Mouse (Mus musculus) hindbrain, embryonic 15.5 days (tissue): ENCODE data around the gene Rnf39. TPM values are rescaled to one million over a fixed set of nuclear protein-coding genes. Genes with fewer than 3 reads are reported as not detected.

Experiments used
- ATAC-seq: fragments of 200-750 bp; cut with Nextera tagmentation; 2 replicates; pipeline ENCODE4 v1.8.0; 2017; ENCODE audit warnings: low read depth, moderate number of reproducible peaks, moderate TSS enrichment; ENCODE audit not compliant: low FRiP score
- H3K27ac ChIP-seq: fragments of 300-500 bp; sonication (generic); replicated peaks from 2 replicates; pipeline ENCODE4 v1.5.1; 2015; ENCODE audit warnings: mild to moderate bottlenecking, inconsistent platforms
- H3K27me3 ChIP-seq: fragments of 300-500 bp; sonication (generic); 2 replicates; pipeline ENCODE4 v1.6.1; 2015; ENCODE audit warnings: control low read depth, inconsistent platforms
- H3K36me3 ChIP-seq: fragments of 300-500 bp; sonication (generic); 2 replicates; pipeline ENCODE4 v1.6.1; 2015; ENCODE audit warnings: control low read depth, inconsistent platforms
- H3K4me1 ChIP-seq: fragments of 300-500 bp; sonication (generic); replicated peaks from 2 replicates; pipeline ENCODE4 v1.6.1; 2015; ENCODE audit warnings: control low read depth, inconsistent platforms
- H3K4me2 ChIP-seq: fragments of 300-500 bp; sonication (generic); 2 replicates; pipeline ENCODE4 v1.6.1; 2015; ENCODE audit warnings: moderate library complexity, mild to moderate bottlenecking, inconsistent platforms
- H3K4me3 ChIP-seq: fragments of 300-500 bp; sonication (generic); 2 replicates; pipeline ENCODE4 v1.5.1; 2015; ENCODE audit warnings: mild to moderate bottlenecking, inconsistent platforms
- H3K9ac ChIP-seq: fragments of 300-500 bp; sonication (generic); 2 replicates; pipeline ENCODE4 v1.6.1; 2015; ENCODE audit warnings: inconsistent platforms
- H3K9me3 ChIP-seq: fragments of 300-500 bp; sonication (generic); 2 replicates; pipeline ENCODE4 v1.6.1; 2016; ENCODE audit warnings: control low read depth, inconsistent platforms
- WGBS: fragments of 180-500 bp; shearing (Covaris S2); methylation state at CpG from one replicate; pipeline ENCODE4 v1.1.7; 2015; 5-methylcytosine and 5-hydroxymethylcytosine counted together
- polyA plus RNA-seq: library from polyadenylated mRNA; unstranded; fragments of >200 nt; fragmentation: Nextera tagmentation; extraction: Ambion mirVana; gene quantifications from 2 replicates; pipeline ENCODE4 v1.2.1, GENCODE M21; 2015

The Rnf39 gene
- polyA plus RNA-seq = 1.5 and 1.7 TPM in 2 replicates

GRCm38 (mm10) chr17:36942791-36943471, at the start of gene Rnf39:
Rnf39 (plus strand) TSS chr17:36942918.
- peaks cover 32% of the 10 kb centered on the region for H3K4me1 ChIP-seq

DNA sequence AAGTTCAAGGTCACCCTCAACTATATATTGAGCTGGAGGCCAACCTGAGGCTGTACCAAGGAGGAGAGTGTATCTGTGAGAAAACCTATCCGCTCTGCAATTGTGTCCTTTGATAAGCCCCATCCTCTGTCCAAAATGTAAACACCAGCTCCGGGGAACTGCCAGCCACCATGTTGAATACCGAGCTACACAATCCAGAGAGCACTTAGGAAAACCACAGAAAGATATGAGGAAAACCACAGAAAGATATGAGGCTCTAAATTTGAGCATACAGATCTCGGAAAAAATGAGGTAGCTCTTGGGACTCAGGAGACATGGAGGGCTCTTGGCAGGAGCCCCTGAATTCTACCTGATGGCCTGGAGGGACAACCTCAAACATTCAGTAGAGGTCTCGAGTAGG, 49.3 kb upstream of the Rnf39 start:
- Histone ChIP-seq H3K4me2 (no peak overlapping the region), H3K4me3 (no peak overlapping the region), H3K9me3 (no peaks in the 10 kb centered on the region), H3K9ac (no peak overlapping the region), H3K36me3 (no peaks in the 10 kb centered on the region), H3K27ac (no peak overlapping the region), H3K27me3 (no peaks in the 10 kb centered on the region), H3K4me1 (no peaks in the 10 kb centered on the region)
- no peak for ATAC-seq
- 83% methylated on average over 5 of the region's 5 CpGs for WGBS

More at GRCm38 (mm10) chr17:36942791-36943471, at the start of gene Rnf39:
- Histone ChIP-seq H3K4me3 (peak within 1 kb of the TSS; percentile 39), H3K36me3 (no peaks in the 10 kb centered on the region), H3K4me2 (peak within 1 kb of the TSS; percentile 66), H3K9ac (peak within 1 kb of the TSS; percentile 28; the same call in 1 of the 2 replicates), H3K27ac (no peak within 1 kb of the TSS), H3K27me3 (peaks cover 33% of the 10 kb centered on the region), H3K9me3 (no peaks in the 10 kb centered on the region)
- 3% methylated on average over 59 of the region's 59 CpGs for WGBS
- no peak for ATAC-seq

DNA sequence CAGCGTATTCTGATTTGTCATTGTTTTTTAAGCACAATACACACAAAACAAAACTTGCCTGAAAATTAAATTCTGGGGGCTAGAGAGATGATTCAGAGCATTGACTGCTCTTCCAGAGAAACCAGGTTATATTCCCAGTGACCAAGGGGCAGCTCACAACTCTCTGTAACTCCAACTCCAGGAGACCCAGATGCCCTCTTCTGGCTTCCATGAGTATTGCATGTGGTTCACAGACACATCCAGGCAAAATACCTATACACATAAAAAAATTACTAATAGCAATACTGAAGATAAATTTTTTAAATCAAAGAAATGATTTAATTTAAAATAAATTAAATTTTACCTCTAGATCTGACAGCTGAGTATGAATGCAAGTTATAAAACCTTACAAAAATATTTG, 46.1 kb upstream of the Rnf39 start:
- 84% methylated on average over 1 of the region's 1 CpGs for WGBS
- H3K4me3 ChIP-seq = no peak overlapping the region
- ATAC-seq = no peak
- no peaks in the 10 kb centered on the region for H3K36me3 ChIP-seq
- H3K9ac ChIP-seq = no peak overlapping the region
- no peak overlapping the region for H3K27ac ChIP-seq
- no peaks in the 10 kb centered on the region for H3K9me3 ChIP-seq
- H3K4me2 ChIP-seq = no peak overlapping the region
- H3K4me1 ChIP-seq = no peaks in the 10 kb centered on the region
- H3K27me3 ChIP-seq = no peaks in the 10 kb centered on the region

GRCm38 (mm10) chr17:36897065-36897464, 45.7 kb upstream of the Rnf39 start:
- H3K9ac ChIP-seq = no peak overlapping the region
- no peaks in the 10 kb centered on the region for H3K4me1 ChIP-seq
- no peak for ATAC-seq
- no peaks in the 10 kb centered on the region for H3K36me3 ChIP-seq
- no peak overlapping the region for H3K27ac ChIP-seq
- H3K9me3 ChIP-seq = no peaks in the 10 kb centered on the region
- H3K4me2 ChIP-seq = no peak overlapping the region
- H3K4me3 ChIP-seq = no peak overlapping the region
- no peaks in the 10 kb centered on the region for H3K27me3 ChIP-seq

DNA sequence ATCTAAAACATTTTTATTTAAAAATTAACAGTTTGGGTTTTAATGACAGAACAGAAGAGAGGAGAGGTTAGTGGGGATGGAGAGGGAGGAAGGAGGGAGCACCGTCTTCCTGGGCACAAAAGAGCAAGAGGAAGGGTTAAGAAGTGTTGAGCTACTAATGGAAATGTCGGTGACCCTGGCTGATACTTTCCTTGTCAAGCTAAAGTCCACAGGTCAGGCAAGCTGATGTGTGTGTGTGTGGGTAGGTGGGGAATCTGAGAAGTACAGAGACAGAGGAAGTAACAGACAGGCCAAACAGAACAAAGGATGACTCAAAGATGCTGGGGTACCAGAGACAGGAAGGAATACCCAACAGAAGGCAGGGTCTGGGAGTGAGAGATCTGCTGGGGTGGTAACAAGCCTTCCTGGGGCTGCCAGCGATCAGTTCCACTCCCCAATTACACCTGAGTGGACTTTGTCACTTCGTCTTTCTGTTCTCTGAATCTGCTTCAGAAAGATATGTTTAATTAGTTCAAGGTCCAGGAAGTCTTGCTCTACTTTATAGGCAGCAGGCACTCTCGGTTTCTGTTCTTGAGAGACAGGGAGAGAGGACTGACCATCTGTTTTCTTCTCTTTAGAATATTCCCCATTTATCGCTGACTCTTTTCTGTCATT, 45.0 kb upstream of the Rnf39 start, which contains the start of gene Trim31:
Trim31 (plus strand) TSS at position 567 of the 654 bp plus-strand sequence.
- 75% methylated on average over 6 of the region's 6 CpGs for WGBS

GRCm38 (mm10) chr17:36899376-36899775, 43.3 kb upstream of the Rnf39 start:
- H3K9me3 ChIP-seq = no peaks in the 10 kb centered on the region
- WGBS = 95% methylated on average over 4 of the region's 4 CpGs
- H3K27me3 ChIP-seq = no peaks in the 10 kb centered on the region
- no peaks in the 10 kb centered on the region for H3K36me3 ChIP-seq
- no peak overlapping the region for H3K9ac ChIP-seq
- no peak overlapping the region for H3K27ac ChIP-seq
- H3K4me1 ChIP-seq = no peaks in the 10 kb centered on the region
- ATAC-seq = no peak
- H3K4me3 ChIP-seq = no peak overlapping the region
- no peak overlapping the region for H3K4me2 ChIP-seq

More for the DNA sequence above, 45.0 kb upstream of the Rnf39 start, which contains the start of gene Trim31:
- H3K4me2 ChIP-seq = no peak within 1 kb of the TSS
- ATAC-seq = no peak
- no peaks in the 10 kb centered on the region for H3K4me1 ChIP-seq
- no peaks in the 10 kb centered on the region for H3K27me3 ChIP-seq
- H3K9ac ChIP-seq = no peak within 1 kb of the TSS
- no peaks in the 10 kb centered on the region for H3K9me3 ChIP-seq
- H3K27ac ChIP-seq = no peak within 1 kb of the TSS
- no peaks in the 10 kb centered on the region for H3K36me3 ChIP-seq
- no peak within 1 kb of the TSS for H3K4me3 ChIP-seq

DNA sequence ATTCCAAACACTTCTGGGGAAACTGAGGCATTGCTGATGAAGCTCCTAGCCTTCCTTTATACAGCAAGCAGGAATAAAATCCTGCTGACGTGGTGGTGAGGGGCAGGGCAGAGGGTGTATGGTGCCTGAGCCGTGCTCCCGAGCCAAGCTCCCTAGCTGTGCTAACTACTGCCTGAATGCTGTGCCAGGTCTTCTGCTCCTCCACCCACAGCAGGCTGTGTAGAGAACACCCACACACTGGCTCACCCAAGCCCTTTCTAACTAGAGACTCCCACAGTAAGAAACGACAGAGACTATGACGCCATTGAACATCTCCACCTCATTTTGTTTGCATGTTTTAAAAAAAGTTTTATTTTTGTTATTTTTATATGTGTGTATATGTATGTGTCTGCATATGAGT, 42.7 kb upstream of the Rnf39 start:
- WGBS = 83% methylated on average over 5 of the region's 5 CpGs
- H3K36me3 ChIP-seq = no peaks in the 10 kb centered on the region
- H3K9me3 ChIP-seq = no peaks in the 10 kb centered on the region
- H3K4me3 ChIP-seq = no peak overlapping the region
- no peak for ATAC-seq
- H3K9ac ChIP-seq = no peak overlapping the region
- H3K4me1 ChIP-seq = no peaks in the 10 kb centered on the region
- no peak overlapping the region for H3K4me2 ChIP-seq
- no peaks in the 10 kb centered on the region for H3K27me3 ChIP-seq
- H3K27ac ChIP-seq = no peak overlapping the region

- Histone ChIP-seq H3K27ac (no peak overlapping the region), H3K9ac (no peak overlapping the region), H3K4me3 (no peak overlapping the region), H3K9me3 (no peaks in the 10 kb centered on the region), H3K36me3 (no peaks in the 10 kb centered on the region), H3K4me1 (no peaks in the 10 kb centered on the region), H3K27me3 (no peaks in the 10 kb centered on the region), H3K4me2 (no peak overlapping the region)
- WGBS = 41% methylated on average over 1 of the region's 1 CpGs
- ATAC-seq = no peak
These were observed 42.0 kb upstream of the Rnf39 start for GRCm38 (mm10) chr17:36900691-36901090.

- Histone ChIP-seq H3K9me3 (no peaks in the 10 kb centered on the region), H3K27ac (no peak overlapping the region), H3K36me3 (no peaks in the 10 kb centered on the region), H3K4me2 (no peak overlapping the region), H3K9ac (no peak overlapping the region), H3K4me1 (no peaks in the 10 kb centered on the region), H3K4me3 (no peak overlapping the region), H3K27me3 (no peaks in the 10 kb centered on the region)
- 80% methylated on average over 3 of the region's 3 CpGs for WGBS
- no peak for ATAC-seq
These were observed 39.1 kb upstream of the Rnf39 start for GRCm38 (mm10) chr17:36903651-36904050.

DNA sequence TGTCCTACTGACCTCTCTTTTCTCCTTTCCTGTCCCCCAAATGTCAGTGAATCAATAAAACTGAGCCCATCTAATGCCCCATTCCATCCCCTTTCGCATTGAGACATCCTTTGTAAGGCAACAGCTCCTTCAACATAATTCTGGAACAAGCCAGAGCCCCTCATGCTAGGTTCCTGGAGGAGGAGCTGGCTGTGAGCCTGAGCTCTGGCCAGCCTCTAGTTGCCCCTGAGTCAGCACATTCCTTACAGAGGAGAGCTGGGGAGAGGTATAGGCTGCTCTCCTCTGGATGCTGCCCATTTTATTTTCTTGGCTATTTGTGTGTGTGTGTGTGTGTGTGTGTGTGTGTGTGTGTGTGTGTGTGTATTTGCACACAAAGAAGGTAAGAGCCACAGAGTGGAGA, 34.5 kb upstream of the Rnf39 start:
- Histone ChIP-seq H3K27me3 (no peaks in the 10 kb centered on the region), H3K27ac (no peak overlapping the region), H3K9ac (no peak overlapping the region), H3K4me2 (no peak overlapping the region), H3K36me3 (no peaks in the 10 kb centered on the region), H3K4me3 (no peak overlapping the region), H3K9me3 (no peaks in the 10 kb centered on the region), H3K4me1 (no peaks in the 10 kb centered on the region)
- 35% methylated on average over 1 of the region's 1 CpGs for WGBS
- ATAC-seq = no peak

DNA sequence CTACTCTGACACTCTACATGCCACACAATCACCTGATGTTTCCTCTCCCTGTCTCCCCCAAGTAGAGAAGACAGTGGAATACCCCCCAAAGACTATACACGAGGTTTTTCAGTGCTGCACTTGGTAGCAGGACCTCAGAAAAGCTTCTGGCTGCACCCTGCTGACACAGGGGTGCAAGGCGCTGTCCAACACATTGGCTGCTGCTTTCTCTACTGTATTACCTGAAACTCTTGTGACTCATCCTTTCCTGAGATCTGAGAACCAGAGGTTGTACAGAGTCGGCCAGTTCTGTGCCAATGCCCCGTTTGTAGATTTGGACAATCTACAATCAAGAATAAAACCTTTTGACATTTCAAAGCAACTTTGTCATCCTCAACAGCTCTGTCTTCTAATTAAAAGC, 32.9 kb upstream of the Rnf39 start:
- Histone ChIP-seq H3K9me3 (no peaks in the 10 kb centered on the region), H3K4me2 (no peak overlapping the region), H3K27me3 (no peaks in the 10 kb centered on the region), H3K9ac (no peak overlapping the region), H3K4me3 (no peak overlapping the region), H3K27ac (no peak overlapping the region), H3K36me3 (no peaks in the 10 kb centered on the region), H3K4me1 (no peaks in the 10 kb centered on the region)
- WGBS = 62% methylated on average over 4 of the region's 4 CpGs
- no peak for ATAC-seq

GRCm38 (mm10) chr17:36912031-36912430, 30.7 kb upstream of the Rnf39 start:
- WGBS = 81% methylated on average over 2 of the region's 2 CpGs
- Histone ChIP-seq H3K27me3 (no peaks in the 10 kb centered on the region), H3K27ac (no peak overlapping the region), H3K4me3 (no peak overlapping the region), H3K9me3 (no peaks in the 10 kb centered on the region), H3K36me3 (no peaks in the 10 kb centered on the region), H3K4me1 (no peaks in the 10 kb centered on the region), H3K9ac (no peak overlapping the region), H3K4me2 (no peak overlapping the region)
- ATAC-seq = no peak
